Mouse (Mus musculus) forebrain, embryonic 16.5 days (tissue): ENCODE data around the gene Atg16l1. TPM values are rescaled to one million over a fixed set of nuclear protein-coding genes. Genes with fewer than 3 reads are reported as not detected.
A peak's percentile ranks its signal among the peaks of the same experiment; 100 is the strongest.

Experiments
- ATAC-seq: fragments of 200-750 bp; cut with Nextera tagmentation; 2 replicates; pipeline ENCODE4 v1.8.0; 2017; ENCODE audit warnings: mild to moderate bottlenecking, moderate library complexity
- H3K27ac ChIP-seq: fragments of 300-500 bp; sonication (generic); 2 replicates; pipeline ENCODE4 v1.5.1; 2014; ENCODE audit warnings: low read length, control low read depth
- H3K27me3 ChIP-seq: fragments of 300-500 bp; sonication (generic); replicated peaks from 2 replicates; pipeline ENCODE4 v1.6.1; 2014; ENCODE audit warnings: low read length; ENCODE audit not compliant: control insufficient read depth, insufficient read depth
- H3K36me3 ChIP-seq: fragments of 300-500 bp; sonication (generic); 2 replicates; pipeline ENCODE4 v1.6.1; 2014; ENCODE audit not compliant: control insufficient read depth, insufficient read depth
- H3K4me1 ChIP-seq: fragments of 300-500 bp; sonication (generic); replicated peaks from 2 replicates; pipeline ENCODE4 v1.6.1; 2014; ENCODE audit warnings: low read length; ENCODE audit not compliant: control insufficient read depth, insufficient read depth
- H3K4me2 ChIP-seq: fragments of 300-500 bp; sonication (generic); 2 replicates; pipeline ENCODE4 v1.6.1; 2014; ENCODE audit warnings: mild to moderate bottlenecking, low read length, control low read depth
- H3K4me3 ChIP-seq: fragments of 300-500 bp; sonication (generic); replicated peaks from 2 replicates; pipeline ENCODE4 v1.5.1; 2014; ENCODE audit warnings: mild to moderate bottlenecking, low read length, control low read depth
- H3K9ac ChIP-seq: fragments of 300-500 bp; sonication (generic); replicated peaks from 2 replicates; pipeline ENCODE4 v1.6.1; 2014; ENCODE audit warnings: low read depth, low read length, control low read depth
- H3K9me3 ChIP-seq: fragments of 300-500 bp; sonication (generic); 2 replicates; pipeline ENCODE4 v1.6.1; 2016; ENCODE audit warnings: low read length; ENCODE audit not compliant: control insufficient read depth
- WGBS: fragments of 180-500 bp; shearing (Covaris S2); extraction: QIAGEN DNeasy Blood & Tissue Kit; methylation state at CpG from one replicate; pipeline ENCODE4 v1.1.7; 2014; 5-methylcytosine and 5-hydroxymethylcytosine counted together
- polyA plus RNA-seq: library from polyadenylated mRNA; unstranded; fragments of >200 nt; fragmentation: Nextera tagmentation; extraction: Ambion mirVana; gene quantifications from 2 replicates; pipeline ENCODE4 v1.2.1, GENCODE M21; 2015

Atg16l1 gene
- polyA plus RNA-seq, 1 experiment from 2014 or later: 76.3 TPM

DNA sequence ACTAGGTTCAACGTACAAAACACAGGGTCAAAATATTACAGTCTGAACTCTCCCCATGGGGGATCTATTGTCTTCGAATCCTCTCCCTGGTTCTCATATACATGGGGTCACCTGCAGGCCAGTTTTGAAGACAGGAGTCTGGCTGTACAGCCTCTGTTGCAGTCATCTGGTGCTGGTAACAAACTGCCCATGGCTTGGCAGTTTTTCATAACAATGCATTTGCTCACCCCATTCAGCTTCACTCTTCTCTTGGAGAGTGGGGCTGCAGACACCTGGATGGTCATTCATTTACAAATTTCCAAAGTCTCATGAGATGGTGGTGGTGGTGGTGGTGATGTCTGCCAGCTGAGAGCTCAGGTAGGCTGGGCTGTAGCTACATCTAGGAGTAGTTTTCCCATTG lies 26.6 kb upstream of the Atg16l1 start:
- Histone ChIP-seq H3K4me3 (no peak overlapping the region), H3K9ac (no peak overlapping the region), H3K4me1 (peaks cover 6% of the 10 kb centered on the region), H3K9me3 (no peaks in the 10 kb centered on the region), H3K36me3 (no peaks in the 10 kb centered on the region), H3K27ac (no peak overlapping the region), H3K4me2 (no peak overlapping the region), H3K27me3 (no peaks in the 10 kb centered on the region)
- no peak for ATAC-seq
- 82% methylated on average over 2 of the region's 2 CpGs for WGBS

DNA sequence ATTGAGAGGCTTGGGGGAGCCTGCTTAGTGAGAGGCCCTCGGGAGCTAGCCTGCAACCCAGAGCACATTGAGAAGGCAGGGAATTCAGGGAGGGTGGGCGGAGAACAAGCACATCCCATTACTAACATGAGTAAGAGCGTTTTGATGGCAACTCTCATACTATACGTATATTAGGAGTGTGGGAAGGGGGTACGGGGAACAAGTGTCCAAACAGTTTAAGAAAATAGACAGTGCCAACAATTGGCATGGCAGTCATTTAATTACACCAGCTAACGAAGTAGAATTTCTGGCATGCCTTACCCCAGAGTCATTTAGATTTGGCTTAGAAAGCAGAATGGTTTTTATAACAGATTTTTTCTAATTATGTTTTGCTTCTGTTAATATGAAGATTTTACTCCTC lies 25.8 kb upstream of the Atg16l1 start:
- WGBS: 52% methylated on average over 6 of the region's 6 CpGs
- Histone ChIP-seq H3K4me1 (peaks cover 6% of the 10 kb centered on the region), H3K9me3 (no peaks in the 10 kb centered on the region), H3K4me2 (no peak overlapping the region), H3K9ac (no peak overlapping the region), H3K4me3 (no peak overlapping the region), H3K27me3 (no peaks in the 10 kb centered on the region), H3K27ac (no peak overlapping the region), H3K36me3 (no peaks in the 10 kb centered on the region)
- ATAC-seq: peak; percentile 54

DNA sequence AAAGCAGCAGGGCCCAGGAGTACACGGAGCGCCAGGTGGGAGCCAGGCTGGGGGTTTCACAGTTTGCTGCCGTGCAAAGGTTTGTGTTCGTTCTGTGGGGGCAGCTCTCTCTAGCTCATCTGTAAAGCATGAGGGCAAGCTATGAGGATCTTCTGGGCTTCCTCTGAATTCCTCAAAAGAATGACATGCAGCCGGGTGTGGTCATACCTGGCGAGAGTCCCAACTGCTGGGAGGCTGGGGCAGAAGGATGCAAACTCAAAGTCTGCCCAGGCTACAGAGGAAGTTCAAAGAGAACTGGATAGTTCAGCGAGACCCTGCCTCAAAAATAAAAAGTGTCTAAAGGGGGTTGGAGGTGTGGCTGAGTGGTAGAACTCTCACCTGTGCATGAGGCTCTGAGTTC lies 25.4 kb upstream of the Atg16l1 start:
- Histone ChIP-seq H3K4me2 (no peak overlapping the region), H3K9me3 (no peaks in the 10 kb centered on the region), H3K4me3 (no peak overlapping the region), H3K36me3 (no peaks in the 10 kb centered on the region), H3K27me3 (no peaks in the 10 kb centered on the region), H3K4me1 (peaks cover 6% of the 10 kb centered on the region), H3K27ac (no peak overlapping the region), H3K9ac (no peak overlapping the region)
- peak; percentile 73 for ATAC-seq
- WGBS: 69% methylated on average over 7 of the region's 7 CpGs

DNA sequence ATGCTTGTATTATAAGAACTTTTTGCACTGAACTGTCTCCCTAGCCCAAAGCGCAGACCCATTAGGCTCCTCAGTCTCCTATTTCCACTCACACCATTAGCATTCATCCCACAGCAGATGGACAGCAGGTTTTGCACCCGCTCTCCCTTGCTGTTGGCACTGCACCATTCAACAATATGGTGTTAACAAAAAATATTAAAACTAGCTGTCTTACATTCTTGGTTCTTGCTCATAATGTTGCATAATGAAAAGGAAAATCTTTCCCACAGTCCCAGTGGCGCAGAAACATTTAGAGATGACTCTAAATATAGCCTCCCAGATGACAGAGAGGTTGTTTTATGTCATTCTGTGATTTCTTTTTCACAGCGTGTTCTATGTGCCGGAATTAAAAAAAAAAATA lies 22.5 kb upstream of the Atg16l1 start:
- H3K4me2 ChIP-seq: no peak overlapping the region; the same call in 1 of the 2 replicates
- ATAC-seq: peak; percentile 59
- H3K27me3 ChIP-seq: no peaks in the 10 kb centered on the region
- no peak overlapping the region for H3K27ac ChIP-seq
- peaks cover 6% of the 10 kb centered on the region for H3K4me1 ChIP-seq
- no peaks in the 10 kb centered on the region for H3K36me3 ChIP-seq
- H3K9me3 ChIP-seq: no peaks in the 10 kb centered on the region
- no peak overlapping the region for H3K4me3 ChIP-seq
- H3K9ac ChIP-seq: no peak overlapping the region
- WGBS: 61% methylated on average over 5 of the region's 5 CpGs

DNA sequence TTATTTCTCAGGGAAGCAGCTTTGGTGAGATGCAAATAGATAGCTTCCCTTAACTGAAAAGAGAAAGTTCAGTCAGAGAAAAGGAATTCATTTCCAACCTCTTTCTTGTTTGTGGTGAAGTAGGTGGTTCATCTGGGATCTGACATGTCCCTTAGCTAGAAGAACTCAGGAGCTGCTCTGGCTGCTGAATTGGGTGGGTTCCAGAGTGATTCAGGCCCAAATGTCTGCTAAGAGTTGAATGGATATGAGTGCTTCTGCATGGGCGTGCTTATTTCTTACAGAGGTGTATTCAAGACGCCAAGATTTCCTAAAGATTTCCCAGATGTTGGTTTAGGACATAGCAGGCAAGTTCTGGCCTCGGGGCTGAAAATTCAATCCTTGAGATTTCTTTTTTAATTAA lies 21.5 kb upstream of the Atg16l1 start:
- 82% methylated on average over 3 of the region's 3 CpGs for WGBS
- Histone ChIP-seq H3K9me3 (no peaks in the 10 kb centered on the region), H3K36me3 (no peaks in the 10 kb centered on the region), H3K4me3 (no peak overlapping the region), H3K9ac (no peak overlapping the region), H3K4me2 (no peak overlapping the region), H3K4me1 (peaks cover 6% of the 10 kb centered on the region), H3K27ac (no peak overlapping the region), H3K27me3 (no peaks in the 10 kb centered on the region)
- no peak for ATAC-seq

DNA sequence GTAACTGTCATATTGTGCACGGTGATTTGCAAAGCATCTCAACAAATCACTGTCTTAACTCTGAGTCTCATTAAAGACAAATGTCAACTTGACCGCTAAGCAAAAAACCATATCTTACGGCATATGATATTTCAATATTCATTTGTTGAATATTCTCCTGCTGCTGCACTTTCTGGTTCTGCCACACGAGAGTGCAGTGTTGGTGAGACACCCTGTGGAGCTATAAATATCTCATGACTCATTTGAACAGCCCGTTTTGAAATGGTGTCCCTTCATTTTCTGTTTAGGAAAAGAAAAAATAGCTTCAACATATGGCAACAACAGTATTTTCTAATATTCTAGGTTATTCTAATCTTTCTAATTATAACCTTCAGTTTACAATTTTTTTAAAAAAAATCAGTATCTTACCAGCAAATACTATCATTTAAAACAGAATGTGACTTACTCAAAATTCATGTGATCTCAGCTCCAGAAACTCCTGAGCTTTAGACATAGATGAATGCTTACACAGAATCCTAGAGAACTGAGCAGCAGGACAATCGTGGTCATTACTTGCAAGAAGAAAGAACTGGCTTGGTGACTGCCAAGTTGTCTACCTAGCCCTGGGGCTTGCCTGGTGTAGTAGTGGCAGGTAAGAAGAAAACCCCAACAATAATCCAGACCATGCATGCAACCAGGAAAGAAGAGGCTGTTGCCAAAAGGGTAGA lies 14.9 kb upstream of the Atg16l1 start:
- 80% methylated on average over 6 of the region's 6 CpGs for WGBS
- Histone ChIP-seq H3K36me3 (no peaks in the 10 kb centered on the region), H3K27me3 (no peaks in the 10 kb centered on the region), H3K4me3 (no peak overlapping the region), H3K9me3 (no peaks in the 10 kb centered on the region), H3K4me2 (no peak overlapping the region), H3K9ac (no peak overlapping the region), H3K4me1 (no peaks in the 10 kb centered on the region), H3K27ac (no peak overlapping the region)
- ATAC-seq: no peak

DNA sequence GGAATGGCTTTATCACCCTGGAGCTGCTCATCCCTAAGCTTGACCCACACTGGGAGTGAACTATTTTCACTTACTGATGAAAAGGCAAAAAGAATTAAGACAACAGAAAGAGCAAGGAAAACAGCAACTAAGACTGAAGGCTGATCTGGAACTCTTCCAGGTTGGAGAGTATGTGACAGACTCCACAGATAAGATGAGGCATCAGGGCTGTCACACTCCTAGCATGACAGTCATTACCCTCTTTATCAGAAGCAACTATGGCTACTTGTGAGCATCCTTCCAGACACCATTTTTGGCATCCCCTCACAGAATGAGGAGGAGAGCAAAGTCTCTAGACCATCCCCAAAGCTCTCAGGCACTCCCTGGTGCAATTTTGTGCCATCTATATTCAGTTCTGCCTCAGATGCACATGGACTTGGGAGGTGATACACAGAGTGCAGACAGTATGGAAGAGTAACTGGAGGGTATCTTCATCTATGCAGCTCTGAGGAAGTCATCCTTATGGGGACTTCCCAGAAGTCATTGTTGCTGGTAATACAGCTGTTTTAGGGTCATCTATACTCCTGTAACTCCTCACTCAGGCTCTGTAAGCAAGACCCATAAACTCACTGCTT lies 6.2 kb upstream of the Atg16l1 start:
- ATAC-seq: no peak
- no peaks in the 10 kb centered on the region for H3K36me3 ChIP-seq
- H3K4me1 ChIP-seq: no peaks in the 10 kb centered on the region
- no peak overlapping the region for H3K9ac ChIP-seq
- H3K27ac ChIP-seq: no peak overlapping the region
- H3K27me3 ChIP-seq: 0 out of 2 replicates have a peak, but pooled peaks cover 2% of the 10 kb centered on the region
- no peak overlapping the region for H3K4me3 ChIP-seq
- H3K9me3 ChIP-seq: no peaks in the 10 kb centered on the region
- no peak overlapping the region for H3K4me2 ChIP-seq

DNA sequence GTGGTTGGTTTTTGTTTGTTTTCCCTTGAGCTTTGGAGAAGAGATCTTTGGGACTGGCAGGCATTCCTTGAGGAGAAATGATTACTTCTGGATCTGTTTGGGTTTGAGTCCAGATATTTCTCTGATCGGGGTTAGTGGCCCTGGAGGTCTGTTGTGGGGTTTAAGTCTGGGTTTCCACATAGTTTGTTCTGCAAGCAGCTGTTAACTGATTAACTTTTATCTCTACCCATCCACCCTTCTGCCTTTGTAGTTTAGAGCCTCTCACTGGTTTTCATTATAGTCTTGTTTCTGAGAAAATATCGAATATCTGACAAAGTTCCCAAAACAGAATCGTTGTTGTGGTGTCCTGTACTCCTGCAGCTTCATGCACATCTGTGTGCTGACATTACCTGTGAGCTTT lies 8.2 kb downstream of the Atg16l1 start:
- no peak for ATAC-seq
- H3K27me3 ChIP-seq: no peaks in the 10 kb centered on the region

DNA sequence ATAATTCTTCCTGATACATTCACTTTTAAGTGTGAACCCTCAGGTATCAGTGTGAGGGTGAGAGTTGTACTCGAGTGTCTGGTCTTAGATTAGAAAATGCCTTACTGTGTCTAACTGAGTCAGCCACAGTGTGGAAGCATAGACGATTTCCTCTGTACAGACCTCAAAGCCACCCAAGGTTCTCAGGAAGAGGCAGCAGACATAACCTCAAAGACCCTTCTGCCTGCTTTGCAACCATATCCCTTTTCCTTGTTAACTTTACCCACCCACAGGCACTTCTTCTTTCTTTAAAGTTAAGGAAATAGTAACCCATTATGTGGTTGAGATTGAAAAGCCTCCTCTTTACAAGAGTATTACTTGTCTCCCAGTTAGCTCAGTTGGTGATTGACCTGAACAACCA lies 10.1 kb downstream of the Atg16l1 start:
- WGBS: 94% methylated on average over 2 of the region's 2 CpGs
- ATAC-seq: no peak
- Histone ChIP-seq H3K27ac (no peak overlapping the region), H3K27me3 (no peaks in the 10 kb centered on the region), H3K4me3 (no peak overlapping the region), H3K4me1 (no peaks in the 10 kb centered on the region), H3K36me3 (peaks cover 47% of the 10 kb centered on the region), H3K4me2 (no peak overlapping the region), H3K9me3 (no peaks in the 10 kb centered on the region), H3K9ac (no peak overlapping the region)

More for the DNA sequence above, 8.2 kb downstream of the Atg16l1 start:
- Histone ChIP-seq H3K4me2 (no peak overlapping the region), H3K4me3 (no peak overlapping the region), H3K9me3 (no peaks in the 10 kb centered on the region), H3K27ac (no peak overlapping the region), H3K9ac (no peak overlapping the region), H3K36me3 (peaks cover 42% of the 10 kb centered on the region), H3K4me1 (no peaks in the 10 kb centered on the region)
- WGBS: 97% methylated on average over 3 of the region's 3 CpGs
